Mouse (Mus musculus) kidney, adult 2 months (tissue): ENCODE results near the gene Slc17a6.

ENCODE experiments used
- CTCF ChIP-seq: fragments of 200-500 bp; conservative IDR thresholded peaks from 2 replicates; pipeline ENCODE4 v1.5.1; 2011; ENCODE audit warnings: low read depth, mild to moderate bottlenecking, control low read depth, low read length, moderate library complexity, mixed read lengths; ENCODE audit not compliant: insufficient read depth, insufficient read length
- POLR2A ChIP-seq: fragments of 200-500 bp; IDR thresholded peaks from one replicate; pipeline ENCODE4 v1.6.1; 2011; ENCODE audit warnings: low read depth, low read length, control low read depth

- TF ChIP-seq CTCF, result no peak
- TF ChIP-seq POLR2A, result no peak
These were observed 94.0 kb downstream of the Slc17a6 start for GRCm38 (mm10) chr7:51715771-51716170.
